Mouse (Mus musculus) gastrocnemius, adult 2 months (tissue): ENCODE measurements around the gene Gnpat. TPM values are rescaled to one million over a fixed set of nuclear protein-coding genes. Genes with fewer than 3 reads are reported as not detected.
"Not testable (repeated sequence)": the region's sequence is repeated elsewhere in the genome, so short reads cannot be mapped to it uniquely, and the experiment has no call there.

Experiments
- DNase-seq: peaks from one replicate; pipeline ENCODE4 v3.0.0; 2022
- H3K27ac ChIP-seq: fragments of 200-600 bp; 2 replicates; pipeline ENCODE4 v1.8.1; 2022; ENCODE audit warnings: mild to moderate bottlenecking
- H3K4me3 ChIP-seq: fragments of 200-600 bp; 2 replicates; pipeline ENCODE4 v1.8.1; 2022; ENCODE audit warnings: mild to moderate bottlenecking, moderate library complexity
- CTCF ChIP-seq: fragments of 200-600 bp; IDR thresholded peaks from 2 replicates; pipeline ENCODE4 v1.8.1; 2022; ENCODE audit warnings: antibody characterized with exemption, mild to moderate bottlenecking, moderate library complexity
- intact Hi-C: fragments of 180-260 bp; cut with DNase I; formaldehyde crosslinking; loops from one replicate; pipeline ENCODE4 v1.15.1; 2025
- total RNA-seq, 2 experiments: library from RNA; stranded (reverse); gene quantifications; 2 replicates each; pipeline ENCODE4 v1.2.3; 2021

Gnpat gene
- total RNA-seq, 2 experiments from 2014 or later = 157 to 173 TPM

GRCm38 (mm10) chr8:124831531-124831930 lies 31.3 kb upstream of the Gnpat start:
- no peak for TF ChIP-seq CTCF
- DNase-seq = no peak
- no peak overlapping the region for H3K4me3 ChIP-seq
- no peak overlapping the region for H3K27ac ChIP-seq
- intact Hi-C loops = no loop called here

GRCm38 (mm10) chr8:124831941-124832340 lies 30.9 kb upstream of the Gnpat start:
- no peak for DNase-seq
- intact Hi-C loops = no loop called here
- Histone ChIP-seq H3K27ac (no peak overlapping the region), H3K4me3 (no peak overlapping the region)
- TF ChIP-seq CTCF = no peak

GRCm38 (mm10) chr8:124833430-124834205 lies 29.2 kb upstream of the Gnpat start:
- intact Hi-C loops = no loop called here
- no peak for TF ChIP-seq CTCF
- Histone ChIP-seq H3K27ac (no peak overlapping the region; the same call in 1 of the 2 replicates), H3K4me3 (peak overlapping the region; percentile 3)
- no peak for DNase-seq

GRCm38 (mm10) chr8:124835848-124836247 lies 27.0 kb upstream of the Gnpat start:
- H3K27ac ChIP-seq = no peak overlapping the region
- H3K4me3 ChIP-seq = no peak overlapping the region

GRCm38 (mm10) chr8:124836273-124836672 lies 26.6 kb upstream of the Gnpat start:
- Histone ChIP-seq H3K4me3 (no peak overlapping the region), H3K27ac (no peak overlapping the region)
- TF ChIP-seq CTCF = no peak
- no peak for DNase-seq
- intact Hi-C loops = no loop called here

More at GRCm38 (mm10) chr8:124835848-124836247, 27.0 kb upstream of the Gnpat start:
- intact Hi-C loops = no loop called here
- no peak for DNase-seq
- no peak for TF ChIP-seq CTCF

- DNase-seq = no peak
- intact Hi-C loops = no loop called here
- Histone ChIP-seq H3K27ac (no peak overlapping the region), H3K4me3 (no peak overlapping the region)
- TF ChIP-seq CTCF = no peak
Observed at GRCm38 (mm10) chr8:124836907-124837306, 25.9 kb upstream of the Gnpat start.

GRCm38 (mm10) chr8:124837956-124838355 lies 24.9 kb upstream of the Gnpat start:
- H3K27ac ChIP-seq = no peak overlapping the region
- no peak for DNase-seq
- intact Hi-C loops = no loop called here
- H3K4me3 ChIP-seq = no peak overlapping the region
- no peak for TF ChIP-seq CTCF

- intact Hi-C loops = no loop called here
- H3K27ac ChIP-seq = no peak overlapping the region
- H3K4me3 ChIP-seq = no peak overlapping the region
- no peak for DNase-seq
- TF ChIP-seq CTCF = no peak
Observed at GRCm38 (mm10) chr8:124839371-124839770, 23.5 kb upstream of the Gnpat start.

- intact Hi-C loops = no loop called here
- no peak for TF ChIP-seq CTCF
- no peak overlapping the region for H3K27ac ChIP-seq
Observed at GRCm38 (mm10) chr8:124840900-124841299, 21.9 kb upstream of the Gnpat start.

GRCm38 (mm10) chr8:124841775-124842174 lies 21.1 kb upstream of the Gnpat start:
- TF ChIP-seq CTCF = no peak
- intact Hi-C loops = no loop called here
- H3K27ac ChIP-seq = no peak overlapping the region

More at GRCm38 (mm10) chr8:124840900-124841299, 21.9 kb upstream of the Gnpat start:
- no peak for DNase-seq
- H3K4me3 ChIP-seq = no peak overlapping the region

GRCm38 (mm10) chr8:124842929-124843328 lies 19.9 kb upstream of the Gnpat start:
- H3K27ac ChIP-seq = peak overlapping the region; percentile 25; the same call in 1 of the 2 replicates
- DNase-seq, intact Hi-C loops, H3K4me3 ChIP-seq: not testable (repeated sequence)

More at GRCm38 (mm10) chr8:124841775-124842174, 21.1 kb upstream of the Gnpat start:
- DNase-seq = no peak
- no peak overlapping the region for H3K4me3 ChIP-seq

- no peak for TF ChIP-seq CTCF
- intact Hi-C loops = no loop called here
- peak overlapping the region; percentile 77 for H3K27ac ChIP-seq
- peak overlapping the region; percentile 19 for H3K4me3 ChIP-seq
- no peak for DNase-seq
Observed at GRCm38 (mm10) chr8:124845131-124845530, 17.7 kb upstream of the Gnpat start.

GRCm38 (mm10) chr8:124845573-124845972 lies 17.3 kb upstream of the Gnpat start:
- no peak for DNase-seq
- no peak for TF ChIP-seq CTCF
- H3K27ac ChIP-seq = peak overlapping the region; percentile 77

GRCm38 (mm10) chr8:124853511-124853910 lies 9.3 kb upstream of the Gnpat start:
- TF ChIP-seq CTCF = no peak
- no peak for DNase-seq
- no peak overlapping the region for H3K27ac ChIP-seq
- no peak overlapping the region for H3K4me3 ChIP-seq
- intact Hi-C loops = no loop called here

More at GRCm38 (mm10) chr8:124845573-124845972, 17.3 kb upstream of the Gnpat start:
- intact Hi-C loops = no loop called here
- peak overlapping the region; percentile 19 for H3K4me3 ChIP-seq
